In the genomic region with DNA sequence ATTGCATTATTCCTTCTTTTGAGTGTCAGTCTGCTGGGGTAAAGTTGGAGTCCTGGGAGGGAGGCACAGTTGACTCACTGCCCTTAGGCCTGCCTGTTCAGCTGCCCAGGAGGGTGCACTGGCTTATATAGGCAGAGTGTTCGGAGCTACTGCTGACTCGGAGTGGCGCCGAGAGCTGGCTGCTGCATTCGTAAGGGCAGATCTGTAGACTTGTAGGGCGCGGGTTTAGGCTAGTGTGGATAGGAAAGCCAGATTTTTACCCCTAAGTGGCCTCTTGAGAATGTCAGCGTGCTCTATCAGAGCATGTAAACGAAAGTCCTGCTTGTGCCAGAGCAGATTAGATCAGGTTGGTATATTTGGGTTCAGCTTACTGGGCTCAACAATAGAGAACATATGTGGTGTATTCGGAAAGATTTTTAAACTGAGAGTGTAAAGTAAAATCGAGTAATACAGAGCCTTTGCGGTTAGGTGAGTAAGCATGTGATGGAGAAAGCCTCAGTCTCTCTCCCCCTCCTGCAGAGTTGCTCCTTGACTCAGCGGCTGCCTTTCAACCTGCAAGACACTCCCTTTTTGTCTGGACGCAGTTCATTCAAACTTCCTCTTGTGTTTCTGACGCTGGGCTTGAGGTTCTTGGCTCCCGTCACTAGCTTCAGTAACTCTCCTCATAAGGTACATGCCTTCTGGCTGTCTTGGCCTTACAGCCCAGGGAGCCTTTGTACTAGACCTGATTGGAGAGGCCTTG, we compare ENCODE assay signal across 8 mouse cellular contexts. TPM values are rescaled to one million over a fixed set of nuclear protein-coding genes. Genes with fewer than 3 reads are reported as not detected.
DNase-seq lines count a peak whose midpoint lies in the region; ATAC-seq and TF ChIP-seq lines count a peak whose summit lies in the region.
"Had no signal": no experiment of that assay in that cellular context is flagged by ENCODE, and none has a peak within 500 bp of the region (broad histone marks: within the 10 kb centered on the region; RNA-seq: fewer than 3 reads in every experiment).

No protein-coding gene starts in this region.

- TF ChIP-seq POLR2A in bone marrow macrophage, adult 2 months (IDR thresholded peaks at IDR 0.05; ENCODE audit: borderline replicate concordance, low read depth, low read length) = no peak

- H3K27me3 ChIP-seq in lung, embryonic 14.5 days (ENCODE audit: insufficient read depth, low read length) = no peaks in the 10 kb centered on the region
- H3K27me3 ChIP-seq in stomach, embryonic 14.5 days (ENCODE audit: control insufficient read depth, insufficient read depth, low read length) = no peaks in the 10 kb centered on the region

- peak; percentile 59 for DNase-seq in lung, embryonic 14.5 days
- no peak for DNase-seq in lung, postnatal 14 days
- DNase-seq in thymus, postnatal 4 days = no peak
- no peak for DNase-seq in right cerebral cortex, postnatal 25 days
- DNase-seq: cerebellum, adult 11 months had no signal

- no peaks in the 10 kb centered on the region for H3K9me3 ChIP-seq in lung, embryonic 14.5 days (ENCODE audit: low read depth, low read length)
- no peaks in the 10 kb centered on the region for H3K9me3 ChIP-seq in stomach, embryonic 14.5 days (ENCODE audit: control insufficient read depth, low read depth, low read length)

- no peaks in the 10 kb centered on the region for H3K36me3 ChIP-seq in lung, embryonic 14.5 days (ENCODE audit: insufficient read depth)
- no peaks in the 10 kb centered on the region for H3K36me3 ChIP-seq in stomach, embryonic 14.5 days (ENCODE audit: control insufficient read depth, insufficient read depth, low read length)

- no peak overlapping the region for H3K9ac ChIP-seq in lung, embryonic 14.5 days
- H3K9ac ChIP-seq in stomach, embryonic 14.5 days (replicated peaks; ENCODE audit: low read depth, low read length) = no peak overlapping the region

- peak overlapping the region; percentile 51; the same call in 1 of the 2 replicates for H3K27ac ChIP-seq in lung, embryonic 14.5 days (ENCODE audit: low read depth)
- peak overlapping the region; percentile 42 for H3K27ac ChIP-seq in bone marrow macrophage, adult 2 months (ENCODE audit: insufficient read depth, low read depth, low read length)
- H3K27ac ChIP-seq in stomach, embryonic 14.5 days (ENCODE audit: low read length) = no peak overlapping the region

- peak; percentile 22; the same call in 1 of the 2 replicates for ATAC-seq in lung, embryonic 14.5 days (ENCODE audit: insufficient read depth)
- ATAC-seq in hematopoietic stem cell, adult 5-6 weeks (replicated peaks in 1 of 2; ENCODE audit: insufficient read depth in 1 of 2, low FRiP score in 2 of 2, low TSS enrichment in 1 of 2, low read depth in 1 of 2, poor library complexity in 2 of 2, severe bottlenecking in 2 of 2) = peak; percentile 93 to 96
- peak; percentile 47; the same call in 1 of the 2 replicates for ATAC-seq in stomach, embryonic 14.5 days (ENCODE audit: insufficient number of reproducible peaks, insufficient read depth, low FRiP score, low read depth)

- H3K4me3 ChIP-seq in lung, embryonic 14.5 days (ENCODE audit: low read depth, low read length) = no peak overlapping the region
- peak overlapping the region; percentile 25; the same call in 1 of the 2 replicates for H3K4me3 ChIP-seq in bone marrow macrophage, adult 2 months (ENCODE audit: insufficient read depth, low read length)
- H3K4me3 ChIP-seq in stomach, embryonic 14.5 days (ENCODE audit: low read depth, low read length) = no peak overlapping the region

- 37% methylated on average over 16 of the region's 16 CpGs for WGBS in lung, embryonic 14.5 days
- 44% methylated on average over 16 of the region's 16 CpGs for WGBS in stomach, embryonic 14.5 days

- H3K4me1 ChIP-seq in lung, embryonic 14.5 days (ENCODE audit: insufficient read depth) = peaks cover 25% of the 10 kb centered on the region
- H3K4me1 ChIP-seq in bone marrow macrophage, adult 2 months (ENCODE audit: control insufficient read depth, insufficient read depth, low read length) = peaks cover 79% of the 10 kb centered on the region
- H3K4me1 ChIP-seq in stomach, embryonic 14.5 days (ENCODE audit: control insufficient read depth, insufficient read depth, low read length) = peaks cover 7% of the 10 kb centered on the region; the same call in 1 of the 2 replicates

- H3K4me2 ChIP-seq in lung, embryonic 14.5 days = no peak overlapping the region
- H3K4me2 ChIP-seq in stomach, embryonic 14.5 days (replicated peaks; ENCODE audit: low read depth, low read length) = no peak overlapping the region

- TF ChIP-seq CTCF in lung, embryonic 14.5 days (IDR thresholded peaks at IDR 0.05; ENCODE audit: low read depth) = no peak
- TF ChIP-seq CTCF in bone marrow macrophage, adult 2 months (IDR thresholded peaks at IDR 0.05; ENCODE audit: low read depth, low read length) = no peak

RNA-seq across cellular contexts. Expression of a gene that starts 15.9 kb away (rescaled TPM):
- polyA plus RNA-seq in lung, embryonic 14.5 days (2014; fragmentation: Nextera tagmentation; extraction: Ambion mirVana) = 56.7 and 59.4 TPM in 2 replicates
- polyA plus RNA-seq in bone marrow macrophage, adult 2 months (2012; ENCODE audit: insufficient read depth, insufficient read length, missing spikeins) = 17.7 and 20.0 TPM in 2 replicates
- 0.69 and 2.2 TPM in 2 replicates for total RNA-seq in hematopoietic stem cell, adult 5-6 weeks (2017)
- 24.7 and 29.1 TPM in 2 replicates for polyA plus RNA-seq in stomach, embryonic 14.5 days (2014; fragmentation: Nextera tagmentation; extraction: Ambion mirVana)

Comparison
In these comparisons a context has a peak if more than half of its experiments do, and no peak if none do; other contexts are left out.
1. ATAC-seq: peak in every context shown above with its lines; median percentile 94 in hematopoietic stem cell, adult 5-6 weeks; 47 in stomach, embryonic 14.5 days; 22 in lung, embryonic 14.5 days.